Mouse (Mus musculus) heart, embryonic 16.5 days (tissue): ENCODE measurements around the gene Gdpd5. TPM values are rescaled to one million over a fixed set of nuclear protein-coding genes. Genes with fewer than 3 reads are reported as not detected.
A peak's percentile ranks its signal among the peaks of the same experiment; 100 is the strongest.

Source experiments
- ATAC-seq: fragments of 200-750 bp; cut with Nextera tagmentation; replicated peaks from 2 replicates; pipeline ENCODE4 v1.8.0; 2017; ENCODE audit warnings: moderate number of reproducible peaks; ENCODE audit not compliant: insufficient read depth, low FRiP score; ENCODE audit errors: extremely low read depth
- H3K27ac ChIP-seq: fragments of 300-500 bp; sonication (generic); 2 replicates; pipeline ENCODE4 v1.5.1; 2014; ENCODE audit warnings: mild to moderate bottlenecking, low read length, control low read depth, moderate library complexity
- H3K27me3 ChIP-seq: fragments of 300-500 bp; sonication (generic); 2 replicates; pipeline ENCODE4 v1.6.1; 2014; ENCODE audit warnings: low read length, mixed read lengths; ENCODE audit not compliant: control insufficient read depth, insufficient read depth
- H3K36me3 ChIP-seq: fragments of 300-500 bp; sonication (generic); 2 replicates; pipeline ENCODE4 v1.6.1; 2014; ENCODE audit not compliant: control insufficient read depth, insufficient read depth
- H3K4me1 ChIP-seq: fragments of 300-500 bp; sonication (generic); 2 replicates; pipeline ENCODE4 v1.6.1; 2014; ENCODE audit warnings: low read length, mixed read lengths; ENCODE audit not compliant: control insufficient read depth, insufficient read depth
- H3K4me2 ChIP-seq: fragments of 300-500 bp; sonication (generic); 2 replicates; pipeline ENCODE4 v1.6.1; 2014; ENCODE audit warnings: low read depth, mild to moderate bottlenecking, control low read depth, low read length
- H3K4me3 ChIP-seq: fragments of 300-500 bp; sonication (generic); 2 replicates; pipeline ENCODE4 v1.5.1; 2014; ENCODE audit warnings: mild to moderate bottlenecking, control low read depth, low read length
- H3K9ac ChIP-seq: fragments of 300-500 bp; sonication (generic); 2 replicates; pipeline ENCODE4 v1.6.1; 2014; ENCODE audit warnings: low read length, control low read depth
- H3K9me3 ChIP-seq: fragments of 300-500 bp; sonication (generic); replicated peaks from 2 replicates; pipeline ENCODE4 v1.6.1; 2016; ENCODE audit warnings: low read length; ENCODE audit not compliant: control insufficient read depth
- WGBS: fragments of 180-500 bp; shearing (Covaris S2); extraction: QIAGEN DNeasy Blood & Tissue Kit; methylation state at CpG from one replicate; pipeline ENCODE4 v1.1.7; 2014; 5-methylcytosine and 5-hydroxymethylcytosine counted together
- polyA plus RNA-seq: library from polyadenylated mRNA; unstranded; fragments of >200 nt; fragmentation: Nextera tagmentation; extraction: Ambion mirVana; gene quantifications from 2 replicates; pipeline ENCODE4 v1.2.1, GENCODE M21; 2015

Gdpd5 gene
- polyA plus RNA-seq, 1 experiment from 2014 or later = 26.9 TPM

- 12% methylated on average over 8 of the region's 8 CpGs for WGBS
- H3K27ac ChIP-seq = no peak overlapping the region
- peak overlapping the region; percentile 29; the same call in 1 of the 2 replicates for H3K4me2 ChIP-seq
- 0 out of 2 replicates have a peak overlapping the region, but pooled peaks have one; percentile 41 for H3K9ac ChIP-seq
- H3K36me3 ChIP-seq = no peaks in the 10 kb centered on the region
- no peaks in the 10 kb centered on the region; the same call in 1 of the 2 replicates for H3K4me1 ChIP-seq
- no peaks in the 10 kb centered on the region for H3K27me3 ChIP-seq
- H3K9me3 ChIP-seq = peaks cover 5% of the 10 kb centered on the region
- H3K4me3 ChIP-seq = no peak overlapping the region
- no peak for ATAC-seq
These were observed 128.9 kb downstream of the Gdpd5 start for GRCm38 (mm10) chr7:99510087-99510501.

Other genes starting within 250 kb of the Gdpd5 start
- gene Uvrag, start 240.3 kb upstream of the Gdpd5 start, polyA plus RNA-seq = 16.3 and 17.3 TPM in 2 replicates
- gene Dgat2, start 198.7 kb upstream of the Gdpd5 start, polyA plus RNA-seq = 38.5 and 44.9 TPM in 2 replicates
- 0.64 and 0.95 TPM in 2 replicates for gene Mogat2, start 142.8 kb upstream of the Gdpd5 start, polyA plus RNA-seq
- gene Map6, start 114.0 kb upstream of the Gdpd5 start, polyA plus RNA-seq = 2.2 and 2.8 TPM in 2 replicates
- gene Serpinh1, start 28.2 kb upstream of the Gdpd5 start, polyA plus RNA-seq = 1,129 and 1,149 TPM in 2 replicates
- 0.63 and 0.92 TPM in 2 replicates for gene Klhl35, start 84.6 kb downstream of the Gdpd5 start, polyA plus RNA-seq
- gene Rps3, start 102.3 kb downstream of the Gdpd5 start, polyA plus RNA-seq = 471 and 474 TPM in 2 replicates
- gene Arrb1, start 154.1 kb downstream of the Gdpd5 start, polyA plus RNA-seq = 4.9 and 6.8 TPM in 2 replicates
- 2.5 TPM in 2 replicates for gene Tpbgl, start 245.7 kb downstream of the Gdpd5 start, polyA plus RNA-seq